Mouse (Mus musculus) liver, embryonic 11.5 days (tissue): Measurements from ENCODE around the gene Arfgap3. TPM values are rescaled to one million over a fixed set of nuclear protein-coding genes. Genes with fewer than 3 reads are reported as not detected.

Experiments used
- ATAC-seq: fragments of 200-750 bp; cut with Nextera tagmentation; replicated peaks from 2 replicates; pipeline ENCODE4 v1.8.0; 2017; ENCODE audit warnings: moderate number of reproducible peaks, mild to moderate bottlenecking, moderate TSS enrichment, moderate library complexity; ENCODE audit not compliant: low FRiP score
- DNase-seq: peaks from one replicate; pipeline ENCODE4 v3.0.0-alpha.2; 2017; ENCODE audit warnings: low spot score
- H3K27ac ChIP-seq: fragments of 300-500 bp; sonication (generic); 2 replicates; pipeline ENCODE4 v1.5.1; 2014; ENCODE audit warnings: mild to moderate bottlenecking, low read depth, low read length, control low read depth
- H3K27me3 ChIP-seq: fragments of 300-500 bp; sonication (generic); replicated peaks from 2 replicates; pipeline ENCODE4 v1.6.1; 2014; ENCODE audit warnings: low read length, mixed read lengths; ENCODE audit not compliant: control insufficient read depth, insufficient read depth
- H3K36me3 ChIP-seq: fragments of 300-500 bp; sonication (generic); 2 replicates; pipeline ENCODE4 v1.6.1; 2014; ENCODE audit warnings: mild to moderate bottlenecking, low read length, moderate library complexity, mixed read lengths; ENCODE audit not compliant: control insufficient read depth, insufficient read depth
- H3K4me1 ChIP-seq: fragments of 300-500 bp; sonication (generic); replicated peaks from 2 replicates; pipeline ENCODE4 v1.6.1; 2014; ENCODE audit warnings: low read length, mixed read lengths; ENCODE audit not compliant: control insufficient read depth, insufficient read depth
- H3K4me2 ChIP-seq: fragments of 300-500 bp; sonication (generic); 2 replicates; pipeline ENCODE4 v1.6.1; 2014; ENCODE audit warnings: mild to moderate bottlenecking, control low read depth, moderate library complexity
- H3K4me3 ChIP-seq: fragments of 300-500 bp; sonication (generic); 2 replicates; pipeline ENCODE4 v1.5.1; 2014; ENCODE audit warnings: low read depth, low read length, control low read depth
- H3K9ac ChIP-seq: fragments of 300-500 bp; sonication (generic); 2 replicates; pipeline ENCODE4 v1.6.1; 2014; ENCODE audit warnings: low read depth, low read length, control low read depth
- H3K9me3 ChIP-seq: fragments of 300-500 bp; sonication (generic); 2 replicates; pipeline ENCODE4 v1.6.1; 2016; ENCODE audit warnings: low read length, inconsistent platforms, mixed read lengths; ENCODE audit not compliant: control insufficient read depth
- WGBS: fragments of 180-500 bp; shearing (Covaris S2); extraction: QIAGEN DNeasy Blood & Tissue Kit; methylation state at CpG from one replicate; pipeline ENCODE4 v1.1.7; 2014; 5-methylcytosine and 5-hydroxymethylcytosine counted together
- polyA plus RNA-seq: library from polyadenylated mRNA; unstranded; fragments of >200 nt; fragmentation: Nextera tagmentation; extraction: Ambion mirVana; gene quantifications from 2 replicates; pipeline ENCODE4 v1.2.1, GENCODE M21; 2014

The Arfgap3 gene
- polyA plus RNA-seq, 1 experiment from 2014 or later = 26.3 TPM

DNA sequence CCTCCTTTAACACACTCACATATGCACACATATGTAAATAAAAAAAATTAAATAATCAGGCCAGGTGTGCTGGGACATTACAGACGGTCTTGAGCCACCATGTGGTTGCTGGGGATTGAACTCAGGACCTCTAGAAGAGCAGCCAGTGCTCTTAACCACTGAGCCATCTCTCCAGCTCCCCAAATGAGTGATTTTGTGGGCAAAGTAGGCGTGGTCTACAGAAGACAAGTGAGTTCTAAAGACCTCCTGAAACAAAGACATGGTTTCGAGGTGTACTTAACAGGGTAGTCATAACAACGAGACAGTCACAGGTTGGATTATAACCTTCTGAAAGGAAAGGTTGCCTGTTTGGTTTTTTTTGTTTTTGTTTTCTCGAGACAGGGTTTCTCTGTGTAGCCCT lies 86.6 kb downstream of the Arfgap3 start:
- Histone ChIP-seq H3K4me1 (no peaks in the 10 kb centered on the region), H3K36me3 (no peaks in the 10 kb centered on the region), H3K9me3 (no peaks in the 10 kb centered on the region), H3K27me3 (no peaks in the 10 kb centered on the region), H3K4me2 (no peak overlapping the region), H3K4me3 (no peak overlapping the region), H3K27ac (no peak overlapping the region), H3K9ac (no peak overlapping the region)
- 72% methylated on average over 5 of the region's 5 CpGs for WGBS
- ATAC-seq (no peak), DNase-seq (no peak)

- H3K9ac ChIP-seq = no peak overlapping the region
- H3K4me1 ChIP-seq = no peaks in the 10 kb centered on the region
- no peaks in the 10 kb centered on the region for H3K36me3 ChIP-seq
- peaks cover 3% of the 10 kb centered on the region for H3K27me3 ChIP-seq
- H3K4me2 ChIP-seq = no peak overlapping the region
- H3K27ac ChIP-seq = no peak overlapping the region
- ATAC-seq (no peak), DNase-seq (no peak)
- 83% methylated on average over 13 of the region's 13 CpGs for WGBS
- no peak overlapping the region for H3K4me3 ChIP-seq
- H3K9me3 ChIP-seq = no peaks in the 10 kb centered on the region; the same call in 1 of the 2 replicates
Measured at GRCm38 (mm10) chr15:83257906-83258305, 92.1 kb downstream of the Arfgap3 start.

- Histone ChIP-seq H3K4me2 (no peak overlapping the region), H3K36me3 (no peaks in the 10 kb centered on the region), H3K27ac (no peak overlapping the region), H3K9ac (no peak overlapping the region), H3K4me3 (no peak overlapping the region), H3K4me1 (0 out of 2 replicates have a peak, but pooled peaks cover 4% of the 10 kb centered on the region), H3K27me3 (peaks cover 17% of the 10 kb centered on the region), H3K9me3 (no peaks in the 10 kb centered on the region; the same call in 1 of the 2 replicates)
- ATAC-seq = no peak
- DNase-seq = no peak
- 49% methylated on average over 4 of the region's 4 CpGs for WGBS
Measured at GRCm38 (mm10) chr15:83256491-83256890, 93.6 kb downstream of the Arfgap3 start.

DNA sequence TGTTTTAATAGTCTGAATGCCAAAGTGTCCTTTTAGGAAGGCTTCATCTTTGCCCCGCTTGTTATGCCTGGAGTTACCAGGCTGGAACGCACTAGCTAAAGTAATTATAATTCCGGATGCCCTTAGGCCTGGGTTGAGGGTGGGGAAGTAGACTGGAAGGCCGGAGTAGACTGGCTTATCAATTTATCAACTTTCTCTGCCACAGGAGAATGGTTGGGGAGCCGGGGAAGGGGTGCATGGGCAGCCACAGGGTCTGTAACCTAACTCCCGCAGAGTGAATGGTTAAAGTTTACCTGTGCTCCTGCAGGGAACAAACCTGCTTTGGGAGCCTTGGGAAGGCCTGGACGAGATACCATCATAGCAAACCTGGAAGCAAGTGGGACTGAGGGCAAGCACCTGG lies 94.1 kb downstream of the Arfgap3 start:
- Histone ChIP-seq H3K4me3 (no peak overlapping the region), H3K27me3 (peaks cover 22% of the 10 kb centered on the region), H3K9ac (no peak overlapping the region), H3K27ac (no peak overlapping the region), H3K4me1 (peaks cover 8% of the 10 kb centered on the region), H3K4me2 (no peak overlapping the region), H3K9me3 (no peaks in the 10 kb centered on the region; the same call in 1 of the 2 replicates), H3K36me3 (no peaks in the 10 kb centered on the region)
- 81% methylated on average over 7 of the region's 7 CpGs for WGBS
- DNase-seq = no peak
- no peak for ATAC-seq

DNA sequence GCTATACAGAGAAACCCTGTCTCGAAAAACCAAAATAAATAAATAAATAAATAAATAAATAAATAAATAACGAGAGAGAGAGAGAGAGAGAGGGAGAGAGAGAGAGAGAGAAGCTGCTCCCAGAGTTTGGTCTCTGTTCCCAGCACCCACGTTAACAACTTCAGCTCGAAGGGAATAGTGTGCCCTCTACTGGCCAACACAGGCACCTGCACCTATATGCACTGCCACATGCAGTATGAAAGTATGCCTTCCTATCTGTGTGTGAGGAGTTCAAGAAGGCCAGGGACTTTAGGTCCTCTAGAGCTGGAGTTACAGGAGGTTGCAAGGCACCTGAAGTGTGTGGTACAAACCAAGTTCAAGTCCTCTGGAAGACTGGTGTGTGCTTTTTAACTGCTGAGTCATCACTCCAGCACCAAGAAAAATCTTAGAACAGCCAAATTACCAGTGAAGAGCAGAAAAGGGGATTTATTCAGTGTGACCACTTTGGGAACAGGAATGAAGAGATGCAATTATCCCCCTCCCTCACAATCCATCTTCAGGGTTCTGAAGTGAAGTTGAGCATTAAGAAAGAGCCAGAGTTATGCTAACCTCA lies 94.8 kb downstream of the Arfgap3 start:
- Histone ChIP-seq H3K27ac (no peak overlapping the region), H3K4me2 (no peak overlapping the region), H3K4me3 (no peak overlapping the region), H3K9ac (no peak overlapping the region), H3K27me3 (peaks cover 29% of the 10 kb centered on the region), H3K36me3 (no peaks in the 10 kb centered on the region), H3K9me3 (no peaks in the 10 kb centered on the region; the same call in 1 of the 2 replicates), H3K4me1 (peaks cover 9% of the 10 kb centered on the region)
- DNase-seq (no peak), ATAC-seq (no peak)
- 89% methylated on average over 4 of the region's 4 CpGs for WGBS

DNA sequence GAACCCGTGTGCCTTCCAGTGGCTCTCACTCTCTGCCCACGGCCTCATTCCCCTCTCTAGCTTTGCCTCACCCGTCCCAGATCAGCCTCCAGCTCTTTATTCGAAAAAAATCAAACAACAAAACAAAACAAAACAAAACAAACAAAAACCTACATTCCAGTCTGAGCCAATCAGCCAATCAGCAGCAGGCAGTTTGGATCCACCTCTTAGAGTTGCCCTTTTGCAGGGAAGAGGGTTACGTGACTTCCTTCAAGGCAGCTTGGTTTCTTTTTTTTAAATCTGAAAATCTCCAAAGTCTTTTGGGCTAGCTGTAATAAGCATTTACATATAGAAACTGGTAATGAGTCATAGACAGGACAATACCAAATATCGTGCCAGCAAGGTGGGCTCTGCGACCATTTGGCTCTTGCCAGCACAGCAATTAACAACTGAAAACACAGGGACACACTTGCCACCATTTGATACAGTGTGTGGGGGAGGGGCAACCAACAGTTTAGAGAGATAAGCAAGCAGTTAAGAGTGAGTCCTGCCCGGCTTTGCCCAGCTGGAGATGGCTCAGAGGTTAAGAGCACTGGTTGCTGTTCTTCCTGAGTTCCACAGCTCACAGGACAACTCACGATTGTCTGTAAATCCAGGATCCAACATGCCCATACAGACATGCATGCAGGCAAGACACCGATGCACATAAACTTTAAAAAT lies 95.5 kb downstream of the Arfgap3 start:
- peak; percentile 65; the same call in 1 of the 2 replicates for ATAC-seq
- 45% methylated on average over 10 of the region's 10 CpGs for WGBS

GRCm38 (mm10) chr15:83252060-83252459 lies 98.0 kb downstream of the Arfgap3 start:
- Histone ChIP-seq H3K27ac (no peak overlapping the region), H3K4me3 (no peak overlapping the region)
- DNase-seq = no peak

More for the DNA sequence above, 95.5 kb downstream of the Arfgap3 start:
- Histone ChIP-seq H3K4me1 (peaks cover 9% of the 10 kb centered on the region), H3K27me3 (peaks cover 36% of the 10 kb centered on the region), H3K9me3 (no peaks in the 10 kb centered on the region; the same call in 1 of the 2 replicates), H3K36me3 (no peaks in the 10 kb centered on the region), H3K4me3 (no peak overlapping the region), H3K9ac (no peak overlapping the region), H3K4me2 (0 out of 2 replicates have a peak overlapping the region, but pooled peaks have one; percentile 35), H3K27ac (no peak overlapping the region)
- no peak for DNase-seq

DNA sequence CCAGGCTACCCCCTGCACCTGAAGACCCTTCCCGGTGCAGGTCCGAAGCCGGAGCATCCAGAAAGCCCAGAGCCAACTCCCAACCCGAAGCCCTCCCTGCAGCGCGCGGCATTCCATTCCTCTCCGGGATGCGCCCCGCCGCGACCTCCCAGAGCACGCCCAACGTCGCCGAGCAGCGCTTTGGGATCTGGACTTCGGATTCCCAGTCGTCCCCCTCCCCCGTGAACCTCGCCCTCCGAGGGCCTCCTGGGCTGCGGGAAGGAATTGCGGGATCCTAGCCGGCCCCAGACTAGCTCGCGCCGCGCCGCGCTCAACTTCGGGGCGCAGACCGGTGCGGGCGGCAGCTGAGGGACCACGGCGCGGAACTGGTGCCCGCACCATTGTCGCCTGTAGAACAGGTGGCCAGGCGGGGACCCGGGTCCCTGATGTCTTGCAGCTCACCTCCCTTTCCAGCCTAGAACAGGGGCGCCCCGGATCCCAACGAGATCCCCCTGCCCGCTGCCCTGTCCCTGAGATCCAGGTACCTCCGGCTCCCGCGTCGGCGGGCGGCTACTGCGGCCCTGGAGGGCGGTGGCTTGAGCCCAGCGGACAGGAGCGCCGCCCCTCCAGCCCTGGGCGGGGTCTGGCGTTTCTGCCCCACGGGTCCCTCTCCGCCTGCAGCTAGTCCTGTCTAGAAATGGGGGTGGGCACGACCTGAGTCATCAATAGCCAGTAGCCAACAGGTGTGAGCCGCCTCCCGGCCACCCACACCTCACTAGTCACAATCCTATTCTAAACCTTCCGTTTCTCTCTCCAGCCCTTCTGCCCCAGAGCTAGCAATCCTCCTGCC lies 98.7 kb downstream of the Arfgap3 start, which contains the start of gene A4galt:
Gene A4galt, minus strand, starts transcription at position 599 of the 829 bp plus-strand sequence.
- 2% methylated on average over 63 of the region's 66 CpGs for WGBS
- no peak within 1 kb of the TSS for H3K27ac ChIP-seq
- H3K36me3 ChIP-seq = no peaks in the 10 kb centered on the region
- no peaks in the 10 kb centered on the region; the same call in 1 of the 2 replicates for H3K9me3 ChIP-seq
- H3K4me2 ChIP-seq = peak within 1 kb of the TSS; percentile 76
- DNase-seq = peak; percentile 45
- peaks cover 44% of the 10 kb centered on the region for H3K27me3 ChIP-seq
- peak within 1 kb of the TSS; percentile 54 for H3K4me3 ChIP-seq
- peaks cover 12% of the 10 kb centered on the region for H3K4me1 ChIP-seq
- H3K9ac ChIP-seq = no peak within 1 kb of the TSS
- no peak for ATAC-seq

More at GRCm38 (mm10) chr15:83252060-83252459, 98.0 kb downstream of the Arfgap3 start:
- Histone ChIP-seq H3K9me3 (no peaks in the 10 kb centered on the region; the same call in 1 of the 2 replicates), H3K4me1 (peaks cover 12% of the 10 kb centered on the region), H3K27me3 (peaks cover 44% of the 10 kb centered on the region), H3K36me3 (no peaks in the 10 kb centered on the region), H3K4me2 (no peak overlapping the region; the same call in 1 of the 2 replicates), H3K9ac (no peak overlapping the region)
- ATAC-seq = no peak
- 69% methylated on average over 14 of the region's 14 CpGs for WGBS
